Mouse (Mus musculus): ENCODE results near the gene Ifi208. TPM values are rescaled to one million over a fixed set of nuclear protein-coding genes. Genes with fewer than 3 reads are reported as not detected.

Ifi208 gene
- 111 TPM for total RNA-seq (2023)

DNA sequence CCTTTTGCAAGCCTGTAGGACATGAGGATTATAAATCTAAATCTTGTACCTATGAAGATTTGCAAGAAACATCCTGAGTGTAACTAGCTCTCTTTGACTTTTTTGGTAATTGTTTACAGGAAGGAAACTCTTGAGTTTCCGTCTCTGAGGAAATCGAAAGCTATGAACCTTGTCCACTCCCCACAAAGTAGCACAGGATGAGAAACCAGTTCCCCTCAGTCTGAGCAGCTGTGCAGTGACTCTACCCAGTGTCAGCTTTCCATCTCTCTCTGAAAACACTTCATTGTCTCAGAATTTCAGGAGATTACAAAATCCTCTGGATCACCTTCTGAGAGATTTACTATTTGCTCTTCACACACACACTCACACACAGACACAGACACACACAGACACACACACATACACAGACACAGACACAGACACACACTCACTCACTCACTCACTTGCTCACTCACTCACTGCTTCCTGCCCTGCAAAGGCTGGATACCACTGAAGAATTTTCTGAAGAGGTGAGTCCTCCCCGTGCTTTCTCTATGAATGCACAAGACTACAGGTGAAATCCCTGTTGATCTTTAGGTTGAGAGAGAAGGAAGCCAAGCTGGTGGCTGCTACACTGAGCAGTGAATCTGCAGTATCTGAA lies at the start of gene Ifi208:
TSS of gene Ifi208 (plus strand) at position 218 of the 640 bp plus-strand sequence.

DNA sequence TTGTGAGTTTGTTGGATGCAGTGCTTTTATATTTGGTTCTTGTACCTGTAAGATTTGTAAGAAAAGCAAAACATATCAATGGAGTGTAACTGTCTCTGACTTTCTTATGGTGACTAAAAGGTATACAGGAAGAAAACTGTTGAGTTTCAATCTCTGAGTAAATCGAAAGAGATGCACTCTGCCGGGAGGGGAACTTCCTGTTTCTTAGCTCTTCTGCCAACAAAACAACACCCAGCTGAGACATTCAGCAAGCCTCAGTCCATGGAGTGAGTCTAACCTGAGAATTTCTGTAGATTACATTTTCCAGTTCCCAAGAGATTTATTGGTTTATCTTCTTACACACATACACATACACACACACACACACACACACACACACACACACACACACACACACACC lies 42.9 kb upstream of the Ifi208 start, which contains the start of gene Ifi209:
TSS of gene Ifi209 (plus strand) at position 296 of the 400 bp plus-strand sequence.

DNA sequence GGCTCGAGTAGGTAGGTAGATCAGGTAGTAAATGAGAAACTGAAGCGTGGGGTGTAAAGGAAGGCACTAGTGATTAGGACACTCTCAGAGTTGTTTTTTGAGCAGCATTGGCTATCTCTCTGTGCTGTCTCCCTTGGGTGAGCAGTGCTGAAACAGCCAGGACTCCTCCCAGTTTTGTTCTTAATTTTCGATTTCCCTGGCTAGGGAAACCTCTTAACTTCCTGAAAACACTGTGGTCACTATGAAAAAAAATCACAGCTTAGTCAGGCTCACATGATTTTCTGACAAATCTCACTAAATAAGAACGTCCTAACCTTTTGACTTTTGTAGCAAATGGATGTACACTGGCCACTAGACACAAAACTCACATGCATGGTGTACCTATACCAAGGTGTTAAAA lies 68.2 kb downstream of the Ifi208 start, which contains the start of gene Ifi207:
TSS of gene Ifi207 (minus strand) at position 92 of the 400 bp plus-strand sequence.

Other genes starting within 250 kb of the Ifi208 start
- gene Ifi206, start 182.6 kb upstream of the Ifi208 start, total RNA-seq (2023), result 108 TPM
- gene Ifi214, start 137.7 kb upstream of the Ifi208 start, total RNA-seq (2023), result 28.9 TPM
- gene Ifi213, start 74.4 kb upstream of the Ifi208 start, total RNA-seq (2023), result 138 TPM
- 125 TPM for gene Ifi209, start 42.8 kb upstream of the Ifi208 start, total RNA-seq (2023)
- gene Ifi207, start 68.1 kb downstream of the Ifi208 start, total RNA-seq (2023), result 2.2 TPM
- gene Ifi204, start 93.3 kb downstream of the Ifi208 start, total RNA-seq (2023), result 6.3 TPM
- not detected for gene Ifi211, start 239.4 kb downstream of the Ifi208 start, total RNA-seq (2023)